Mouse (Mus musculus): ENCODE results near the gene Cnmd. TPM values are rescaled to one million over a fixed set of nuclear protein-coding genes. Genes with fewer than 3 reads are reported as not detected.

Gene Cnmd
- polyA plus RNA-seq, 1 experiment from 2014 or later: 39.4 TPM

GRCm38 (mm10) chr14:79591611-79592010 is 70.4 kb downstream of the Cnmd start:
- Histone ChIP-seq H3K36me3 (peaks cover 9% of the 10 kb centered on the region), H3K27ac (no peak overlapping the region), H3K4me2 (replicated peaks) (no peak overlapping the region), H3K9ac (no peak overlapping the region), H3K9me3 (no peaks in the 10 kb centered on the region), H3K4me3 (no peak overlapping the region), H3K27me3 (no peaks in the 10 kb centered on the region), H3K4me1 (peaks cover 15% of the 10 kb centered on the region)
- WGBS: 84% methylated on average over 2 of the region's 2 CpGs
- ATAC-seq (ENCODE audit: insufficient number of reproducible peaks, insufficient read depth, low FRiP score, low TSS enrichment): no peak

- Histone ChIP-seq H3K27ac (no peak overlapping the region), H3K36me3 (peaks cover 6% of the 10 kb centered on the region; the same call in 1 of the 2 replicates), H3K4me1 (peaks cover 19% of the 10 kb centered on the region), H3K27me3 (no peaks in the 10 kb centered on the region), H3K9ac (no peak overlapping the region), H3K4me2 (replicated peaks) (no peak overlapping the region), H3K9me3 (no peaks in the 10 kb centered on the region), H3K4me3 (no peak overlapping the region)
- no peak for ATAC-seq (ENCODE audit: insufficient number of reproducible peaks, insufficient read depth, low FRiP score, low TSS enrichment)
- WGBS: 93% methylated on average over 8 of the region's 8 CpGs
Measured at GRCm38 (mm10) chr14:79590916-79591315, 71.1 kb downstream of the Cnmd start.

- H3K27ac ChIP-seq: no peak overlapping the region
- no peaks in the 10 kb centered on the region for H3K9me3 ChIP-seq
- H3K4me2 ChIP-seq (replicated peaks): no peak overlapping the region
- no peak overlapping the region for H3K9ac ChIP-seq
- H3K4me3 ChIP-seq: no peak overlapping the region
- H3K4me1 ChIP-seq: peaks cover 19% of the 10 kb centered on the region
- no peaks in the 10 kb centered on the region for H3K27me3 ChIP-seq
- WGBS: 93% methylated on average over 6 of the region's 6 CpGs
- no peak for ATAC-seq (ENCODE audit: insufficient number of reproducible peaks, insufficient read depth, low FRiP score, low TSS enrichment)
- peaks cover 6% of the 10 kb centered on the region; the same call in 1 of the 2 replicates for H3K36me3 ChIP-seq
Measured at GRCm38 (mm10) chr14:79589401-79589800, 72.6 kb downstream of the Cnmd start.

GRCm38 (mm10) chr14:79588534-79588951 is 73.4 kb downstream of the Cnmd start:
- peak overlapping the region; percentile 79 for H3K9ac ChIP-seq
- peak overlapping the region; percentile 70 for H3K4me3 ChIP-seq
- 89% methylated on average over 9 of the region's 9 CpGs for WGBS
- H3K36me3 ChIP-seq: peaks cover 6% of the 10 kb centered on the region; the same call in 1 of the 2 replicates
- peak overlapping the region; percentile 76 for H3K4me2 ChIP-seq (replicated peaks)
- no peaks in the 10 kb centered on the region for H3K27me3 ChIP-seq
- no peak for ATAC-seq (ENCODE audit: insufficient number of reproducible peaks, insufficient read depth, low FRiP score, low TSS enrichment)
- H3K4me1 ChIP-seq: peaks cover 19% of the 10 kb centered on the region
- no peaks in the 10 kb centered on the region for H3K9me3 ChIP-seq
- no peak overlapping the region for H3K27ac ChIP-seq

GRCm38 (mm10) chr14:79587852-79588229 is 74.1 kb downstream of the Cnmd start:
- 1% methylated on average over 9 of the region's 9 CpGs for WGBS
- Histone ChIP-seq H3K9me3 (no peaks in the 10 kb centered on the region), H3K4me3 (peak overlapping the region; percentile 70), H3K4me1 (peaks cover 19% of the 10 kb centered on the region), H3K27me3 (no peaks in the 10 kb centered on the region), H3K27ac (peak overlapping the region; percentile 92), H3K4me2 (replicated peaks) (peak overlapping the region; percentile 76), H3K36me3 (peaks cover 6% of the 10 kb centered on the region; the same call in 1 of the 2 replicates), H3K9ac (peak overlapping the region; percentile 79)
- peak; percentile 43 for ATAC-seq (ENCODE audit: insufficient number of reproducible peaks, insufficient read depth, low FRiP score, low TSS enrichment)

Other genes starting within 250 kb of the Cnmd start
- 21.0 and 21.2 TPM in 2 replicates for gene Kbtbd7, start 235.7 kb downstream of the Cnmd start, polyA plus RNA-seq (2016; fragmentation: Nextera tagmentation; extraction: Ambion mirVana)
- 3.8 and 4.0 TPM in 2 replicates for gene Kbtbd6, start 210.3 kb downstream of the Cnmd start, polyA plus RNA-seq (2016; fragmentation: Nextera tagmentation; extraction: Ambion mirVana)
- gene Elf1, start 181.0 kb downstream of the Cnmd start, polyA plus RNA-seq (2016; fragmentation: Nextera tagmentation; extraction: Ambion mirVana): 12.4 and 12.7 TPM in 2 replicates
- 51.1 and 54.1 TPM in 2 replicates for gene Wbp4, start 180.7 kb downstream of the Cnmd start, polyA plus RNA-seq (2016; fragmentation: Nextera tagmentation; extraction: Ambion mirVana)
- 134 and 140 TPM in 2 replicates for gene Sugt1, start 74.5 kb downstream of the Cnmd start, polyA plus RNA-seq (2016; fragmentation: Nextera tagmentation; extraction: Ambion mirVana)
- 6.6 and 8.4 TPM in 2 replicates for gene Pcdh8, start 109.1 kb upstream of the Cnmd start, polyA plus RNA-seq (2016; fragmentation: Nextera tagmentation; extraction: Ambion mirVana)

Measured in embryonic facial prominence, embryonic 12.5 days (tissue).